8 mouse cellular contexts compared by ENCODE assay signal in genomic region chr7:97386106-97386805, GRCm38 (mm10). TPM values are rescaled to one million over a fixed set of nuclear protein-coding genes. Genes with fewer than 3 reads are reported as not detected.
DNase-seq lines count a peak whose midpoint lies in the region; ATAC-seq and TF ChIP-seq lines count a peak whose summit lies in the region.

No protein-coding gene starts in this region.

- no peak overlapping the region for H3K9ac ChIP-seq in forebrain, embryonic 14.5 days (ENCODE audit: low read length)
- no peak overlapping the region for H3K9ac ChIP-seq in intestine, postnatal 0 days (ENCODE audit: low read depth, low read length)

- peaks cover 4% of the 10 kb centered on the region for H3K4me1 ChIP-seq in forebrain, embryonic 14.5 days (ENCODE audit: control insufficient read depth, insufficient read depth, low read length)
- H3K4me1 ChIP-seq in forebrain, embryonic 10.5 days = no peaks in the 10 kb centered on the region
- H3K4me1 ChIP-seq in intestine, postnatal 0 days (replicated peaks; ENCODE audit: control insufficient read depth, insufficient read depth, low read length) = no peaks in the 10 kb centered on the region

- H3K4me3 ChIP-seq in forebrain, embryonic 14.5 days (ENCODE audit: low read depth, low read length) = no peak overlapping the region
- H3K4me3 ChIP-seq in forebrain, embryonic 10.5 days = no peak overlapping the region
- no peak overlapping the region for H3K4me3 ChIP-seq in intestine, postnatal 0 days (ENCODE audit: low read depth, low read length)

- no peak overlapping the region for H3K4me2 ChIP-seq in forebrain, embryonic 14.5 days (ENCODE audit: low read length)
- H3K4me2 ChIP-seq in intestine, postnatal 0 days (replicated peaks; ENCODE audit: low read depth) = no peak overlapping the region

- no peak for ATAC-seq in forebrain, embryonic 14.5 days
- no peak for ATAC-seq in intestine, postnatal 0 days

- 88% methylated on average over 7 of the region's 7 CpGs for WGBS in forebrain, embryonic 14.5 days
- WGBS in forebrain, embryonic 10.5 days = 93% methylated on average over 7 of the region's 7 CpGs
- 73% methylated on average over 7 of the region's 7 CpGs for WGBS in intestine, postnatal 0 days

- intact Hi-C loops in left cerebral cortex, postnatal 25 days (cut with DNase I) = no loop called here

- DNase-seq in forebrain, embryonic 14.5 days (ENCODE audit: low spot score) = peak; percentile 16
- no peak for DNase-seq in forebrain, embryonic 10.5 days (ENCODE audit: extremely low spot score, low spot score)
- peak; percentile 18 to 67 for DNase-seq in left cerebral cortex, postnatal 25 days (ENCODE audit: low spot score in 2 of 2)
- DNase-seq in left cerebral cortex, adult 18-20 months (ENCODE audit: low spot score in 2 of 2) = no peak
- peak; percentile 35 for DNase-seq in brain, embryonic 14.5 days (ENCODE audit: low read depth)
- no peak for DNase-seq in embryo, embryonic 10 days (ENCODE audit: low spot score)
- no peak for DNase-seq in frontal cortex, postnatal 36 days (ENCODE audit: low spot score in 2 of 2)

- H3K36me3 ChIP-seq in forebrain, embryonic 14.5 days (ENCODE audit: control insufficient read depth, insufficient read depth, low read length) = peaks cover 75% of the 10 kb centered on the region
- H3K36me3 ChIP-seq in forebrain, embryonic 10.5 days (replicated peaks) = peaks cover 100% of the 10 kb centered on the region
- H3K36me3 ChIP-seq in intestine, postnatal 0 days (ENCODE audit: control insufficient read depth, insufficient read depth) = peaks cover 68% of the 10 kb centered on the region

- no peaks in the 10 kb centered on the region for H3K9me3 ChIP-seq in forebrain, embryonic 14.5 days (replicated peaks; ENCODE audit: control insufficient read depth, low read length)
- no peaks in the 10 kb centered on the region for H3K9me3 ChIP-seq in forebrain, embryonic 10.5 days
- no peaks in the 10 kb centered on the region for H3K9me3 ChIP-seq in intestine, postnatal 0 days (ENCODE audit: control insufficient read depth)

- H3K27ac ChIP-seq in forebrain, embryonic 14.5 days (ENCODE audit: low read depth, low read length) = peak overlapping the region; percentile 30; the same call in 1 of the 2 replicates
- H3K27ac ChIP-seq in forebrain, embryonic 10.5 days = no peak overlapping the region
- H3K27ac ChIP-seq in intestine, postnatal 0 days (ENCODE audit: low read depth, low read length) = 0 out of 2 replicates have a peak overlapping the region, but pooled peaks have one; percentile 9

- no peaks in the 10 kb centered on the region for H3K27me3 ChIP-seq in forebrain, embryonic 14.5 days (replicated peaks; ENCODE audit: control insufficient read depth, insufficient read depth, low read length)
- H3K27me3 ChIP-seq in forebrain, embryonic 10.5 days (ENCODE audit: poor library complexity, severe bottlenecking) = no peaks in the 10 kb centered on the region
- no peaks in the 10 kb centered on the region for H3K27me3 ChIP-seq in intestine, postnatal 0 days (replicated peaks; ENCODE audit: control insufficient read depth, insufficient read depth, low read length)

- no peak for TF ChIP-seq CTCF in brain, embryonic 14.5 days (IDR thresholded peaks at IDR 0.05; ENCODE audit: borderline replicate concordance, extremely low read depth, insufficient read depth, insufficient read length)
- TF ChIP-seq CTCF in intestine, postnatal 0 days (IDR thresholded peaks at IDR 0.05; ENCODE audit: low read depth) = no peak

- no peak for TF ChIP-seq POLR2A in brain, embryonic 14.5 days (IDR thresholded peaks at IDR 0.05; ENCODE audit: borderline replicate concordance, extremely low read depth, insufficient read depth, insufficient read length, poor library complexity, severe bottlenecking)

RNA-seq across cellular contexts. Expression of gene Ndufc2, which starts 13.5 kb away (rescaled TPM):
- 473 and 569 TPM in 2 replicates for polyA plus RNA-seq in forebrain, embryonic 14.5 days (2014; fragmentation: Nextera tagmentation; extraction: Ambion mirVana)
- 320 and 327 TPM in 2 replicates for polyA plus RNA-seq in forebrain, embryonic 10.5 days (2016; fragmentation: Nextera tagmentation; extraction: Ambion mirVana)
- total RNA-seq in left cerebral cortex, postnatal 25 days (2021) = 100 to 1,000 TPM; 228 to 241 TPM
- 100 to 1,000 TPM; 232 to 247 TPM for total RNA-seq in left cerebral cortex, adult 18-20 months (2021)
- 236 and 348 TPM in 2 replicates for polyA plus RNA-seq in brain, embryonic 14.5 days (2012; rRNA removed)
- 517 and 549 TPM in 2 replicates for polyA plus RNA-seq in intestine, postnatal 0 days (2015; fragmentation: Nextera tagmentation; extraction: Ambion mirVana)

RNA-seq across cellular contexts. Expression of gene Alg8, which starts 14.8 kb away (rescaled TPM):
- 15.3 and 18.7 TPM in 2 replicates for polyA plus RNA-seq in forebrain, embryonic 14.5 days (2014; fragmentation: Nextera tagmentation; extraction: Ambion mirVana)
- 56.2 and 61.3 TPM in 2 replicates for polyA plus RNA-seq in forebrain, embryonic 10.5 days (2016; fragmentation: Nextera tagmentation; extraction: Ambion mirVana)
- total RNA-seq in left cerebral cortex, postnatal 25 days (2021) = 10 to 100 TPM; 11.8 to 12.9 TPM
- total RNA-seq in left cerebral cortex, adult 18-20 months (2021) = 10 to 100 TPM in 1 of 2 experiments, 1 to 10 TPM in 1; 9.8 to 10.4 TPM
- polyA plus RNA-seq in brain, embryonic 14.5 days (2012; rRNA removed) = 19.7 and 28.8 TPM in 2 replicates
- polyA plus RNA-seq in intestine, postnatal 0 days (2015; fragmentation: Nextera tagmentation; extraction: Ambion mirVana) = 14.5 and 15.7 TPM in 2 replicates

RNA-seq across cellular contexts. Expression of gene Thrsp, which starts 31.3 kb away (rescaled TPM):
- 3.2 and 3.7 TPM in 2 replicates for polyA plus RNA-seq in forebrain, embryonic 14.5 days (2014; fragmentation: Nextera tagmentation; extraction: Ambion mirVana)
- 0.23 and 0.32 TPM in 2 replicates for polyA plus RNA-seq in forebrain, embryonic 10.5 days (2016; fragmentation: Nextera tagmentation; extraction: Ambion mirVana)
- 10 to 100 TPM; 16.0 to 20.0 TPM for total RNA-seq in left cerebral cortex, postnatal 25 days (2021)
- 10 to 100 TPM; 17.3 to 20.7 TPM for total RNA-seq in left cerebral cortex, adult 18-20 months (2021)
- polyA plus RNA-seq in brain, embryonic 14.5 days (2012; rRNA removed) = 1.8 and 2.1 TPM in 2 replicates
- polyA plus RNA-seq in intestine, postnatal 0 days (2015; fragmentation: Nextera tagmentation; extraction: Ambion mirVana) = 1.6 and 2.4 TPM in 2 replicates

RNA-seq across cellular contexts. Expression of gene Kctd21, which starts 54.1 kb away (rescaled TPM):
- polyA plus RNA-seq in forebrain, embryonic 14.5 days (2014; fragmentation: Nextera tagmentation; extraction: Ambion mirVana) = 7.5 and 7.9 TPM in 2 replicates
- 3.7 and 3.9 TPM in 2 replicates for polyA plus RNA-seq in forebrain, embryonic 10.5 days (2016; fragmentation: Nextera tagmentation; extraction: Ambion mirVana)
- total RNA-seq in left cerebral cortex, postnatal 25 days (2021) = 10 to 100 TPM; 14.1 to 15.3 TPM
- 10 to 100 TPM; 13.7 to 15.1 TPM for total RNA-seq in left cerebral cortex, adult 18-20 months (2021)
- 8.7 and 9.5 TPM in 2 replicates for polyA plus RNA-seq in brain, embryonic 14.5 days (2012; rRNA removed)
- polyA plus RNA-seq in intestine, postnatal 0 days (2015; fragmentation: Nextera tagmentation; extraction: Ambion mirVana) = 1.4 TPM in 2 replicates

RNA-seq across cellular contexts. Expression of gene Usp35, which starts 54.4 kb away (rescaled TPM):
- 4.0 and 4.1 TPM in 2 replicates for polyA plus RNA-seq in forebrain, embryonic 14.5 days (2014; fragmentation: Nextera tagmentation; extraction: Ambion mirVana)
- polyA plus RNA-seq in forebrain, embryonic 10.5 days (2016; fragmentation: Nextera tagmentation; extraction: Ambion mirVana) = 0.83 and 1.7 TPM in 2 replicates
- total RNA-seq in left cerebral cortex, postnatal 25 days (2021) = 10 to 100 TPM; 13.7 to 15.6 TPM
- total RNA-seq in left cerebral cortex, adult 18-20 months (2021) = 10 to 100 TPM; 17.2 to 19.3 TPM
- polyA plus RNA-seq in brain, embryonic 14.5 days (2012; rRNA removed) = 12.5 and 13.0 TPM in 2 replicates
- polyA plus RNA-seq in intestine, postnatal 0 days (2015; fragmentation: Nextera tagmentation; extraction: Ambion mirVana) = 0.41 and 0.48 TPM in 2 replicates

Comparison
In these comparisons a context has a peak if more than half of its experiments do, and no peak if none do; other contexts are left out.
1. DNase-seq: peak in forebrain, embryonic 14.5 days (single experiment), left cerebral cortex, postnatal 25 days (2 of 2) and brain, embryonic 14.5 days (single experiment); none in forebrain, embryonic 10.5 days (single experiment), left cerebral cortex, adult 18-20 months (0 of 2), embryo, embryonic 10 days (single experiment) and frontal cortex, postnatal 36 days (0 of 2).